Mouse (Mus musculus) hindbrain, embryonic 16.5 days (tissue): ENCODE measurements at regions not wholly inside any gene's neighbourhood (a gene's known extent, or its start where the extent isn't known, plus 50 kb on each side); places are given as distances from the start of the nearest gene placed in this dataset.

Source experiments
- ATAC-seq: fragments of 200-750 bp; cut with Nextera tagmentation; 2 replicates; pipeline ENCODE4 v1.8.0; 2017; ENCODE audit warnings: moderate TSS enrichment, moderate library complexity
- H3K27ac ChIP-seq: fragments of 300-500 bp; sonication (generic); 2 replicates; pipeline ENCODE4 v1.5.1; 2014; ENCODE audit warnings: low read depth, mild to moderate bottlenecking, control low read depth, low read length, moderate library complexity
- H3K27me3 ChIP-seq: fragments of 300-500 bp; sonication (generic); replicated peaks from 2 replicates; pipeline ENCODE4 v1.6.1; 2014; ENCODE audit warnings: low read length; ENCODE audit not compliant: control insufficient read depth, insufficient read depth
- H3K36me3 ChIP-seq: fragments of 300-500 bp; sonication (generic); 2 replicates; pipeline ENCODE4 v1.6.1; 2014; ENCODE audit warnings: mild to moderate bottlenecking, low read length, moderate library complexity, mixed read lengths; ENCODE audit not compliant: control insufficient read depth, insufficient read depth
- H3K4me1 ChIP-seq: fragments of 300-500 bp; sonication (generic); 2 replicates; pipeline ENCODE4 v1.6.1; 2014; ENCODE audit warnings: low read depth, low read length; ENCODE audit not compliant: control insufficient read depth, insufficient read depth
- H3K4me2 ChIP-seq: fragments of 300-500 bp; sonication (generic); 2 replicates; pipeline ENCODE4 v1.6.1; 2014; ENCODE audit warnings: mild to moderate bottlenecking, low read length, control low read depth, moderate library complexity
- H3K4me3 ChIP-seq: fragments of 300-500 bp; sonication (generic); 2 replicates; pipeline ENCODE4 v1.5.1; 2014; ENCODE audit warnings: mild to moderate bottlenecking, low read length, control low read depth, moderate library complexity
- H3K9ac ChIP-seq: fragments of 300-500 bp; sonication (generic); 2 replicates; pipeline ENCODE4 v1.6.1; 2014; ENCODE audit warnings: low read depth, mild to moderate bottlenecking, control low read depth, low read length, moderate library complexity
- H3K9me3 ChIP-seq: fragments of 300-500 bp; sonication (generic); 2 replicates; pipeline ENCODE4 v1.6.1; 2014; ENCODE audit warnings: mild to moderate bottlenecking, low read length, moderate library complexity; ENCODE audit not compliant: control insufficient read depth
- WGBS: fragments of 180-500 bp; shearing (Covaris S2); extraction: QIAGEN DNeasy Blood & Tissue Kit; methylation state at CpG from one replicate; pipeline ENCODE4 v1.1.7; 2014; 5-methylcytosine and 5-hydroxymethylcytosine counted together

- WGBS = 28% methylated on average over 8 of the region's 8 CpGs
Measured at GRCm38 (mm10) chr12:106658317-106658716, 648.3 kb downstream of the Vrk1 start.

GRCm38 (mm10) chr12:106673232-106673766 lies 663.3 kb downstream of the Vrk1 start:
- no peak overlapping the region for H3K4me2 ChIP-seq
- no peaks in the 10 kb centered on the region for H3K36me3 ChIP-seq
- H3K4me3 ChIP-seq = no peak overlapping the region
- H3K9ac ChIP-seq = no peak overlapping the region
- WGBS = 33% methylated on average over 13 of the region's 13 CpGs
- H3K4me1 ChIP-seq = no peaks in the 10 kb centered on the region; the same call in 1 of the 2 replicates
- no peaks in the 10 kb centered on the region for H3K27me3 ChIP-seq
- no peaks in the 10 kb centered on the region for H3K9me3 ChIP-seq
- ATAC-seq = no peak
- H3K27ac ChIP-seq = no peak overlapping the region

More at GRCm38 (mm10) chr12:106658317-106658716, 648.3 kb downstream of the Vrk1 start:
- H3K4me1 ChIP-seq = no peaks in the 10 kb centered on the region
- H3K9me3 ChIP-seq = no peaks in the 10 kb centered on the region
- ATAC-seq = no peak
- no peak overlapping the region for H3K9ac ChIP-seq
- no peak overlapping the region for H3K4me2 ChIP-seq
- no peak overlapping the region for H3K4me3 ChIP-seq
- no peaks in the 10 kb centered on the region for H3K27me3 ChIP-seq
- no peaks in the 10 kb centered on the region for H3K36me3 ChIP-seq
- no peak overlapping the region for H3K27ac ChIP-seq

- Histone ChIP-seq H3K9ac (no peak overlapping the region), H3K4me3 (no peak overlapping the region), H3K36me3 (no peaks in the 10 kb centered on the region), H3K27ac (no peak overlapping the region), H3K4me1 (no peaks in the 10 kb centered on the region; the same call in 1 of the 2 replicates), H3K27me3 (no peaks in the 10 kb centered on the region), H3K4me2 (no peak overlapping the region), H3K9me3 (no peaks in the 10 kb centered on the region)
- 97% methylated on average over 1 of the region's 1 CpGs for WGBS
- ATAC-seq = no peak
Measured at GRCm38 (mm10) chr12:106674741-106675140, 664.7 kb downstream of the Vrk1 start.

GRCm38 (mm10) chr12:106676136-106676535 lies 666.1 kb downstream of the Vrk1 start:
- Histone ChIP-seq H3K9me3 (no peaks in the 10 kb centered on the region), H3K27me3 (no peaks in the 10 kb centered on the region), H3K9ac (no peak overlapping the region), H3K4me2 (no peak overlapping the region), H3K27ac (no peak overlapping the region), H3K36me3 (no peaks in the 10 kb centered on the region), H3K4me1 (no peaks in the 10 kb centered on the region; the same call in 1 of the 2 replicates), H3K4me3 (no peak overlapping the region)
- ATAC-seq = no peak
- 98% methylated on average over 3 of the region's 3 CpGs for WGBS

- WGBS = 66% methylated on average over 7 of the region's 7 CpGs
- H3K36me3 ChIP-seq = no peaks in the 10 kb centered on the region
Measured at GRCm38 (mm10) chr12:106676566-106676965, 666.5 kb downstream of the Vrk1 start.

GRCm38 (mm10) chr12:106685986-106686385 lies 676.0 kb downstream of the Vrk1 start:
- no peak for ATAC-seq
- 72% methylated on average over 5 of the region's 5 CpGs for WGBS
- H3K4me2 ChIP-seq = no peak overlapping the region
- H3K9me3 ChIP-seq = no peaks in the 10 kb centered on the region
- no peak overlapping the region for H3K9ac ChIP-seq
- H3K27me3 ChIP-seq = no peaks in the 10 kb centered on the region
- no peak overlapping the region for H3K4me3 ChIP-seq
- no peaks in the 10 kb centered on the region for H3K36me3 ChIP-seq
- no peak overlapping the region for H3K27ac ChIP-seq
- peaks cover 2% of the 10 kb centered on the region for H3K4me1 ChIP-seq

More at GRCm38 (mm10) chr12:106676566-106676965, 666.5 kb downstream of the Vrk1 start:
- Histone ChIP-seq H3K4me1 (no peaks in the 10 kb centered on the region; the same call in 1 of the 2 replicates), H3K4me3 (no peak overlapping the region), H3K9ac (no peak overlapping the region), H3K4me2 (no peak overlapping the region), H3K27ac (no peak overlapping the region), H3K27me3 (no peaks in the 10 kb centered on the region), H3K9me3 (no peaks in the 10 kb centered on the region)
- ATAC-seq = no peak

- Histone ChIP-seq H3K4me2 (no peak overlapping the region), H3K4me1 (peaks cover 2% of the 10 kb centered on the region), H3K4me3 (no peak overlapping the region), H3K9ac (no peak overlapping the region), H3K27ac (no peak overlapping the region), H3K36me3 (no peaks in the 10 kb centered on the region), H3K27me3 (no peaks in the 10 kb centered on the region), H3K9me3 (no peaks in the 10 kb centered on the region)
- WGBS = 32% methylated on average over 12 of the region's 12 CpGs
- no peak for ATAC-seq
Measured at GRCm38 (mm10) chr12:106687751-106688150, 677.7 kb downstream of the Vrk1 start.

GRCm38 (mm10) chr12:106688156-106688740 lies 678.2 kb downstream of the Vrk1 start:
- no peak overlapping the region for H3K27ac ChIP-seq

GRCm38 (mm10) chr12:106702958-106703357 lies 692.9 kb downstream of the Vrk1 start:
- no peaks in the 10 kb centered on the region for H3K27me3 ChIP-seq
- H3K27ac ChIP-seq = no peak overlapping the region
- no peaks in the 10 kb centered on the region for H3K36me3 ChIP-seq
- no peaks in the 10 kb centered on the region for H3K9me3 ChIP-seq
- H3K4me3 ChIP-seq = no peak overlapping the region
- no peak overlapping the region for H3K4me2 ChIP-seq
- WGBS = 89% methylated on average over 5 of the region's 5 CpGs
- no peak overlapping the region for H3K9ac ChIP-seq
- no peaks in the 10 kb centered on the region for H3K4me1 ChIP-seq
- ATAC-seq = no peak

More at GRCm38 (mm10) chr12:106688156-106688740, 678.2 kb downstream of the Vrk1 start:
- H3K4me3 ChIP-seq = no peak overlapping the region
- WGBS = 74% methylated on average over 17 of the region's 17 CpGs
- H3K4me1 ChIP-seq = peaks cover 2% of the 10 kb centered on the region
- no peak for ATAC-seq
- no peaks in the 10 kb centered on the region for H3K9me3 ChIP-seq
- H3K9ac ChIP-seq = no peak overlapping the region
- H3K36me3 ChIP-seq = no peaks in the 10 kb centered on the region
- no peaks in the 10 kb centered on the region for H3K27me3 ChIP-seq
- H3K4me2 ChIP-seq = no peak overlapping the region
